Mouse (Mus musculus): ENCODE measurements around the gene Far2. TPM values are rescaled to one million over a fixed set of nuclear protein-coding genes. Genes with fewer than 3 reads are reported as not detected.
"Not testable (repeated sequence)": the region's sequence is repeated elsewhere in the genome, so short reads cannot be mapped to it uniquely, and the experiment has no call there.

Gene Far2
- polyA plus RNA-seq, 1 experiment from 2014 or later, result 6.6 TPM

GRCm38 (mm10) chr6:148126851-148127250 lies 79.8 kb downstream of the Far2 start:
- WGBS, result 85% methylated on average over 10 of the region's 10 CpGs
- H3K4me3 ChIP-seq; ATAC-seq (ENCODE audit: insufficient number of reproducible peaks, insufficient read depth, low FRiP score, low TSS enrichment); H3K9me3 ChIP-seq; H3K4me1 ChIP-seq; H3K27me3 ChIP-seq; H3K27ac ChIP-seq; H3K4me2 ChIP-seq (replicated peaks); H3K36me3 ChIP-seq; H3K9ac ChIP-seq: not testable (repeated sequence)

GRCm38 (mm10) chr6:148132314-148132713 lies 85.3 kb downstream of the Far2 start:
- no peak overlapping the region for H3K9ac ChIP-seq
- H3K4me3 ChIP-seq, result no peak overlapping the region
- H3K9me3 ChIP-seq, result no peaks in the 10 kb centered on the region
- WGBS, result 67% methylated on average over 10 of the region's 10 CpGs
- H3K36me3 ChIP-seq, result no peaks in the 10 kb centered on the region
- no peaks in the 10 kb centered on the region for H3K4me1 ChIP-seq
- no peak for ATAC-seq (ENCODE audit: insufficient number of reproducible peaks, insufficient read depth, low FRiP score, low TSS enrichment)
- H3K4me2 ChIP-seq (replicated peaks), result no peak overlapping the region
- no peaks in the 10 kb centered on the region for H3K27me3 ChIP-seq
- H3K27ac ChIP-seq, result no peak overlapping the region

GRCm38 (mm10) chr6:148133536-148133935 lies 86.5 kb downstream of the Far2 start:
- H3K27me3 ChIP-seq, result no peaks in the 10 kb centered on the region
- H3K9ac ChIP-seq, result no peak overlapping the region

GRCm38 (mm10) chr6:148135769-148136382 lies 88.8 kb downstream of the Far2 start:
- Histone ChIP-seq H3K4me3 (no peak overlapping the region), H3K27ac (no peak overlapping the region), H3K9me3 (no peaks in the 10 kb centered on the region), H3K4me2 (replicated peaks) (no peak overlapping the region), H3K27me3 (no peaks in the 10 kb centered on the region), H3K36me3 (no peaks in the 10 kb centered on the region), H3K4me1 (no peaks in the 10 kb centered on the region), H3K9ac (no peak overlapping the region)
- 0 out of 2 replicates have a peak, but pooled peaks have one; percentile 56 for ATAC-seq (ENCODE audit: insufficient number of reproducible peaks, insufficient read depth, low FRiP score, low TSS enrichment)
- 24% methylated on average over 9 of the region's 9 CpGs for WGBS

More at GRCm38 (mm10) chr6:148133536-148133935, 86.5 kb downstream of the Far2 start:
- Histone ChIP-seq H3K9me3 (no peaks in the 10 kb centered on the region), H3K4me2 (replicated peaks) (no peak overlapping the region), H3K27ac (no peak overlapping the region), H3K4me1 (no peaks in the 10 kb centered on the region), H3K4me3 (no peak overlapping the region), H3K36me3 (no peaks in the 10 kb centered on the region)
- no peak for ATAC-seq (ENCODE audit: insufficient number of reproducible peaks, insufficient read depth, low FRiP score, low TSS enrichment)

DNA sequence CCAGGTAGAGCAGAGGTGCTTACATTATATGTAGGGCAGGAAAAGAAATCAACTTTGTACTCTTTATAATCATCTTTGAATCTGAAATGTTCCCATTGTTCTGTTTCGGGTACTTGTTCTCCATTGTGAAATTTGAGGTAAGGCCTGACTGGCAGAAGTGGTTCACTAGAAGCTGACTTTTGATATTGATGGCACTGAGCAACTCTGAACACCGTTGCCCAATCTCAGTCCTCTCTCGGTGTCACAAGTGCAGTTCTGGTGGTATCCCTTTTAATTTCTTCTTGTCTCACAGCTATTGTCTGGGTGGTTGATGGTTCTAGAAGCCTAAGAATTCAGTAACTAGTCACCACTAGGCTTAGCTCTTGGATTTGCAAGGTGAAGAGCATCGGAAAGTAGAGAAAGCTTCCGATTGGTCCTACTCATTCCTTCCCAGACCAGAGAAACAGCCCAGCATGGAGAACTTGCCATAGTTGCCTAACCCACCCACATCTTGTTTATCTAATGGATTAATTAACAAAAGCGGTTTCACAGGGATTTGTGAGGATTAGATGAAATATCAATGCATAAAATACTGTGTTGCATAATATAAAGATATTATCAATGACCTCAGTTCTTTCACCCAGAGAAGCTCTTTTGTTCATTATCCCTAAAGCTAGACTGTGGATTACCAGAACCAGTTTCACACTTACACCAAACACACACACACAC lies 92.4 kb downstream of the Far2 start:
- no peak for ATAC-seq (ENCODE audit: insufficient number of reproducible peaks, insufficient read depth, low FRiP score, low TSS enrichment)
- H3K36me3 ChIP-seq, result no peaks in the 10 kb centered on the region
- 87% methylated on average over 6 of the region's 6 CpGs for WGBS
- H3K4me1 ChIP-seq, result no peaks in the 10 kb centered on the region
- no peaks in the 10 kb centered on the region; the same call in 1 of the 2 replicates for H3K9me3 ChIP-seq
- H3K9ac ChIP-seq, result no peak overlapping the region
- H3K27me3 ChIP-seq, result no peaks in the 10 kb centered on the region
- no peak overlapping the region for H3K27ac ChIP-seq
- H3K4me3 ChIP-seq, result no peak overlapping the region
- H3K4me2 ChIP-seq (replicated peaks), result no peak overlapping the region

DNA sequence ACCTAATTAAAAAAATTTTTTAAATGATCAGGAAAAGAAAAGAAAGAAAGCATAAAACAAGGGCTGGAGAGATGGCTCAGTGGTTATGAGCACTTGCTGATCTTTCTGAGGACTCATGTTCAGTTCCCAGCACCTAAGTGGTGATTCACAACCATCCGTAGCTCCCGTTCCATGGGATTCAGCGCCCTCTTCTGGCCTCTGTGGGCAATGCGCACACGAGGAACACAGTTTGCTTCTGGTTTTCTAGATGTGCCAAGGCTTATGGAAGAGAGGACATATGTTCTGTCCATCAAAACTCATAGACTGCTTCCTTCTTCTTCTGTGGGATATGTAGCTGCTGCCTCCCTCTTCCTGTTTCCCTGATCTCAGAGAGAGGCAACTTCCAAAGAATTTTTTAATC lies 94.8 kb downstream of the Far2 start:
- no peaks in the 10 kb centered on the region for H3K36me3 ChIP-seq
- no peaks in the 10 kb centered on the region for H3K27me3 ChIP-seq
- 79% methylated on average over 5 of the region's 5 CpGs for WGBS
- no peak overlapping the region for H3K27ac ChIP-seq
- no peaks in the 10 kb centered on the region; the same call in 1 of the 2 replicates for H3K9me3 ChIP-seq
- no peak for ATAC-seq (ENCODE audit: insufficient number of reproducible peaks, insufficient read depth, low FRiP score, low TSS enrichment)
- no peak overlapping the region for H3K9ac ChIP-seq
- no peaks in the 10 kb centered on the region for H3K4me1 ChIP-seq
- no peak overlapping the region for H3K4me2 ChIP-seq (replicated peaks)
- no peak overlapping the region for H3K4me3 ChIP-seq

- no peak overlapping the region for H3K9ac ChIP-seq
- H3K4me3 ChIP-seq, result no peak overlapping the region
- no peaks in the 10 kb centered on the region for H3K36me3 ChIP-seq
- H3K27ac ChIP-seq, result no peak overlapping the region
- 82% methylated on average over 1 of the region's 1 CpGs for WGBS
- no peak overlapping the region for H3K4me2 ChIP-seq (replicated peaks)
- no peaks in the 10 kb centered on the region for H3K27me3 ChIP-seq
- no peaks in the 10 kb centered on the region; the same call in 1 of the 2 replicates for H3K9me3 ChIP-seq
- H3K4me1 ChIP-seq, result no peaks in the 10 kb centered on the region
- no peak for ATAC-seq (ENCODE audit: insufficient number of reproducible peaks, insufficient read depth, low FRiP score, low TSS enrichment)
These were observed 95.4 kb downstream of the Far2 start for GRCm38 (mm10) chr6:148142421-148142820.

- not testable (repeated sequence) for H3K4me2 ChIP-seq (replicated peaks); H3K9ac ChIP-seq; H3K9me3 ChIP-seq; ATAC-seq (ENCODE audit: insufficient number of reproducible peaks, insufficient read depth, low FRiP score, low TSS enrichment); H3K27ac ChIP-seq; H3K4me3 ChIP-seq; H3K4me1 ChIP-seq; H3K27me3 ChIP-seq; H3K36me3 ChIP-seq
- 57% methylated on average over 4 of the region's 4 CpGs for WGBS
These were observed 105.2 kb downstream of the Far2 start for GRCm38 (mm10) chr6:148152305-148152704.

DNA sequence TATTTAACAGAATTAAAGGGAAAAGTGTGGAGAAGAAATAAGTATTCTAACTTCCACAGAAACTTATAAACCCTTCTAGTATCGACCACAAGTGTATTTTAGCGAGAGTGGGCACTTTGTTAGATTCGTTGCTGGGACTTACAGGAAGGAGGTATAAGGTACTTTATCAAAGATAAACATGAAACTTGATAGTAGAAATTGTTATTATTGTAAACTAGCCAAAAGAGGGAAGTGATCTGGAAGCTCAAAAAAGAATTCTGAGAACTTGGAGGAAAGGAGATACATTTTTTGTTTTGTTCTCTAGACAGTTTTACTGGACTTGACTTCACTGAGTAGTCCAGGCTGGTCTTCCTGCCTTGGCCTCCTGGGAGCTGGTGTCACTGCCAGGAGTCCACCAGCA lies 125.8 kb downstream of the Far2 start:
- no peak overlapping the region for H3K4me2 ChIP-seq (replicated peaks)
- H3K36me3 ChIP-seq, result no peaks in the 10 kb centered on the region
- H3K27me3 ChIP-seq, result no peaks in the 10 kb centered on the region
- H3K4me3 ChIP-seq, result no peak overlapping the region
- no peak overlapping the region for H3K9ac ChIP-seq
- no peak for ATAC-seq (ENCODE audit: insufficient number of reproducible peaks, insufficient read depth, low FRiP score, low TSS enrichment)
- 88% methylated on average over 3 of the region's 3 CpGs for WGBS
- H3K27ac ChIP-seq, result no peak overlapping the region
- no peaks in the 10 kb centered on the region for H3K4me1 ChIP-seq
- H3K9me3 ChIP-seq, result no peaks in the 10 kb centered on the region

DNA sequence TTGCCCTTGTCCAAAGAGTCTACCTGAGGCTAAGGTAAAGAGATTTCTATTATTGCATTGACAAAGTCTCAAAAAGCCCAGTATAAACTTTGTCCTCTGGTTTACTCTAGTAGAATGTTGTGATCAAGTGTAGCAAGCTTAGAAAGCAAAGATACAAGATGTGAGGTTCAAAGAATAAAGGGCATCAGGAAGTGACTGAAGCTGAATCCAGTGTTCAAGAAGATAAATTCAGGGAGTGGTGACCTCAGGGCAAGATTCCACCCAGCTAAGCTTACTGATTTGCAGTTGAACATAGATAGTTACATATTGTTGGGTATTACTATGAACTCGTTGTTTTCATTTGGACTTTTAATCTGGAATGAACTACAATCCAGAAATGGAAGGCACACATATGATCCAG lies 138.6 kb downstream of the Far2 start:
- Histone ChIP-seq H3K4me1 (no peaks in the 10 kb centered on the region), H3K9me3 (no peaks in the 10 kb centered on the region), H3K9ac (no peak overlapping the region), H3K36me3 (peaks cover 64% of the 10 kb centered on the region), H3K27me3 (no peaks in the 10 kb centered on the region), H3K27ac (no peak overlapping the region), H3K4me3 (no peak overlapping the region), H3K4me2 (replicated peaks) (no peak overlapping the region)
- no peak for ATAC-seq (ENCODE audit: insufficient number of reproducible peaks, insufficient read depth, low FRiP score, low TSS enrichment)
- WGBS, result 92% methylated on average over 1 of the region's 1 CpGs

GRCm38 (mm10) chr6:148193972-148194701 lies 147.1 kb downstream of the Far2 start:
- ATAC-seq (ENCODE audit: insufficient number of reproducible peaks, insufficient read depth, low FRiP score, low TSS enrichment), result no peak
- H3K27ac ChIP-seq, result no peak overlapping the region
- no peaks in the 10 kb centered on the region for H3K9me3 ChIP-seq
- H3K4me3 ChIP-seq, result no peak overlapping the region
- H3K4me1 ChIP-seq, result no peaks in the 10 kb centered on the region
- no peaks in the 10 kb centered on the region for H3K27me3 ChIP-seq
- H3K4me2 ChIP-seq (replicated peaks), result no peak overlapping the region
- 86% methylated on average over 6 of the region's 6 CpGs for WGBS
- peaks cover 43% of the 10 kb centered on the region for H3K36me3 ChIP-seq
- H3K9ac ChIP-seq, result no peak overlapping the region

DNA sequence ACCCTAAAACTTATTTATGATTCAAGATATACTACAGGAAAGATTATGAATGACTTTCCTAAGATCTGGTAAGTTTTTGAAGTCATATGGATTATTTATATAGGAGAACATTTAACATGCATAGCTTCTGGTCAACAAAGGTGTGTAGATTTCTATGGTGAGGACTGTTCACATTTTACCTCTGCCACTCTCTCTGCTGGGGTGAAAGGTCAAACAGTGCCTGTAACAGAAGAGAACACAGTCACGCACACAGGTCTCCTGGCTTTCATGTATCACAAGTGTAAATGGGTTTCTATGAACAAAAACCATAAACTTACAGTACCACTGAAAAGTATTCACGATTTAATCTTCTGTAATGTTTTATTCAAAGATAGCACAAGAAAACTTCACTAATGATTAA lies 152.1 kb downstream of the Far2 start:
- no peak overlapping the region for H3K4me2 ChIP-seq (replicated peaks)
- H3K9me3 ChIP-seq, result no peaks in the 10 kb centered on the region
- WGBS, result 85% methylated on average over 2 of the region's 2 CpGs
- H3K27me3 ChIP-seq, result no peaks in the 10 kb centered on the region
- no peak for ATAC-seq (ENCODE audit: insufficient number of reproducible peaks, insufficient read depth, low FRiP score, low TSS enrichment)
- no peak overlapping the region for H3K9ac ChIP-seq
- H3K4me1 ChIP-seq, result no peaks in the 10 kb centered on the region
- H3K36me3 ChIP-seq, result peaks cover 55% of the 10 kb centered on the region
- no peak overlapping the region for H3K4me3 ChIP-seq
- no peak overlapping the region for H3K27ac ChIP-seq

All from embryonic facial prominence, embryonic 12.5 days (tissue).